Mouse (Mus musculus) embryonic facial prominence, embryonic 11.5 days (tissue): ENCODE data around the gene Syndig1. TPM values are rescaled to one million over a fixed set of nuclear protein-coding genes. Genes with fewer than 3 reads are reported as not detected.

Experiments used
- ATAC-seq: fragments of 200-750 bp; cut with Nextera tagmentation; replicated peaks from 2 replicates; pipeline ENCODE4 v1.8.0; 2017; ENCODE audit warnings: low read depth; ENCODE audit not compliant: insufficient number of reproducible peaks, low FRiP score, low TSS enrichment
- DNase-seq: peaks from one replicate; pipeline ENCODE4 v3.0.0-alpha.2; 2015; ENCODE audit warnings: low spot score
- H3K27ac ChIP-seq: fragments of 300-500 bp; sonication (generic); replicated peaks from 2 replicates; pipeline ENCODE4 v1.5.1; 2014; ENCODE audit warnings: mild to moderate bottlenecking, low read depth, low read length, control low read depth
- H3K27me3 ChIP-seq: fragments of 300-500 bp; sonication (generic); 2 replicates; pipeline ENCODE4 v1.6.1; 2014; ENCODE audit warnings: mild to moderate bottlenecking, low read length, moderate library complexity, mixed read lengths; ENCODE audit not compliant: control insufficient read depth, insufficient read depth
- H3K36me3 ChIP-seq: fragments of 300-500 bp; sonication (generic); replicated peaks from 2 replicates; pipeline ENCODE4 v1.6.1; 2014; ENCODE audit warnings: low read depth, mild to moderate bottlenecking, low read length, moderate library complexity, mixed read lengths; ENCODE audit not compliant: control insufficient read depth, insufficient read depth
- H3K4me1 ChIP-seq: fragments of 300-500 bp; sonication (generic); 2 replicates; pipeline ENCODE4 v1.6.1; 2014; ENCODE audit warnings: low read length, mixed read lengths; ENCODE audit not compliant: control insufficient read depth, insufficient read depth
- H3K4me2 ChIP-seq: fragments of 300-500 bp; sonication (generic); 2 replicates; pipeline ENCODE4 v1.6.1; 2014; ENCODE audit warnings: low read depth, mild to moderate bottlenecking, control low read depth, low read length, moderate library complexity
- H3K4me3 ChIP-seq: fragments of 300-500 bp; sonication (generic); 2 replicates; pipeline ENCODE4 v1.5.1; 2014; ENCODE audit warnings: low read depth, low read length, control low read depth
- H3K9ac ChIP-seq: fragments of 300-500 bp; sonication (generic); replicated peaks from 2 replicates; pipeline ENCODE4 v1.6.1; 2014; ENCODE audit warnings: mild to moderate bottlenecking, control low read depth, low read length
- H3K9me3 ChIP-seq: fragments of 300-500 bp; sonication (generic); replicated peaks from 2 replicates; pipeline ENCODE4 v1.6.1; 2016; ENCODE audit warnings: mild to moderate bottlenecking, low read length, inconsistent platforms, mixed read lengths; ENCODE audit not compliant: control insufficient read depth
- WGBS: fragments of 180-500 bp; shearing (Covaris S2); extraction: QIAGEN DNeasy Blood & Tissue Kit; methylation state at CpG from one replicate; pipeline ENCODE4 v1.1.7; 2014; 5-methylcytosine and 5-hydroxymethylcytosine counted together
- polyA plus RNA-seq: library from polyadenylated mRNA; unstranded; fragments of >200 nt; fragmentation: Nextera tagmentation; extraction: Ambion mirVana; gene quantifications from 2 replicates; pipeline ENCODE4 v1.2.1, GENCODE M21; 2014

Syndig1 gene
- polyA plus RNA-seq, 1 experiment from 2014 or later = 4.1 TPM

- Histone ChIP-seq H3K4me2 (peak overlapping the region; percentile 89), H3K36me3 (no peaks in the 10 kb centered on the region), H3K9me3 (no peaks in the 10 kb centered on the region), H3K9ac (peak overlapping the region; percentile 54), H3K27ac (no peak overlapping the region), H3K27me3 (peaks cover 19% of the 10 kb centered on the region), H3K4me1 (no peaks in the 10 kb centered on the region), H3K4me3 (peak overlapping the region; percentile 42)
- ATAC-seq (peak; percentile 47), DNase-seq (peak; percentile 10)
- 1% methylated on average over 26 of the region's 26 CpGs for WGBS
Observed at GRCm38 (mm10) chr2:149829955-149830535, 1.0 kb downstream of the Syndig1 start.

GRCm38 (mm10) chr2:149830536-149831458 is 1.8 kb downstream of the Syndig1 start, which contains the start of gene C530025M09Rik:
TSS of gene C530025M09Rik (minus strand) at chr2:149831213.
- Histone ChIP-seq H3K36me3 (no peaks in the 10 kb centered on the region), H3K27ac (no peak within 1 kb of the TSS), H3K9ac (peak within 1 kb of the TSS; percentile 54), H3K9me3 (no peaks in the 10 kb centered on the region), H3K4me1 (no peaks in the 10 kb centered on the region), H3K4me3 (peak within 1 kb of the TSS; percentile 42), H3K4me2 (peak within 1 kb of the TSS; percentile 89), H3K27me3 (peaks cover 19% of the 10 kb centered on the region)
- under 1% methylated on average over 64 of the region's 82 CpGs for WGBS
- ATAC-seq (peak; percentile 92), DNase-seq (peak; percentile 69)

GRCm38 (mm10) chr2:149831459-149832245 is 2.6 kb downstream of the Syndig1 start:
- Histone ChIP-seq H3K4me2 (peak overlapping the region; percentile 89), H3K27me3 (peaks cover 19% of the 10 kb centered on the region), H3K27ac (no peak overlapping the region), H3K9me3 (no peaks in the 10 kb centered on the region), H3K36me3 (no peaks in the 10 kb centered on the region), H3K4me3 (peak overlapping the region; percentile 42), H3K4me1 (no peaks in the 10 kb centered on the region), H3K9ac (peak overlapping the region; percentile 54)
- WGBS = 3% methylated on average over 29 of the region's 29 CpGs
- DNase-seq (peak; percentile 9), ATAC-seq (no peak)

GRCm38 (mm10) chr2:149832301-149832700 is 3.3 kb downstream of the Syndig1 start:
- no peak overlapping the region; the same call in 1 of the 2 replicates for H3K4me2 ChIP-seq
- H3K4me3 ChIP-seq = no peak overlapping the region
- DNase-seq (no peak), ATAC-seq (no peak)
- H3K27ac ChIP-seq = no peak overlapping the region
- H3K36me3 ChIP-seq = no peaks in the 10 kb centered on the region
- H3K9me3 ChIP-seq = no peaks in the 10 kb centered on the region
- 9% methylated on average over 5 of the region's 5 CpGs for WGBS
- no peak overlapping the region for H3K9ac ChIP-seq
- no peaks in the 10 kb centered on the region for H3K4me1 ChIP-seq
- H3K27me3 ChIP-seq = peaks cover 19% of the 10 kb centered on the region

- ATAC-seq (no peak), DNase-seq (no peak)
- Histone ChIP-seq H3K36me3 (no peaks in the 10 kb centered on the region), H3K9me3 (no peaks in the 10 kb centered on the region), H3K4me1 (no peaks in the 10 kb centered on the region), H3K27ac (no peak overlapping the region), H3K27me3 (peaks cover 15% of the 10 kb centered on the region), H3K4me3 (no peak overlapping the region), H3K4me2 (no peak overlapping the region), H3K9ac (no peak overlapping the region)
- 90% methylated on average over 1 of the region's 1 CpGs for WGBS
Observed at GRCm38 (mm10) chr2:149835091-149835490, 6.1 kb downstream of the Syndig1 start.

GRCm38 (mm10) chr2:149836471-149837135 is 7.6 kb downstream of the Syndig1 start:
- Histone ChIP-seq H3K27ac (no peak overlapping the region), H3K36me3 (no peaks in the 10 kb centered on the region), H3K4me3 (no peak overlapping the region), H3K9ac (no peak overlapping the region), H3K4me2 (no peak overlapping the region), H3K27me3 (peaks cover 10% of the 10 kb centered on the region), H3K9me3 (no peaks in the 10 kb centered on the region), H3K4me1 (no peaks in the 10 kb centered on the region)
- DNase-seq = no peak
- 83% methylated on average over 2 of the region's 2 CpGs for WGBS
- ATAC-seq = no peak

GRCm38 (mm10) chr2:149839666-149840065 is 10.7 kb downstream of the Syndig1 start:
- WGBS = 89% methylated on average over 2 of the region's 2 CpGs
- no peak overlapping the region for H3K27ac ChIP-seq
- no peaks in the 10 kb centered on the region for H3K4me1 ChIP-seq

More at GRCm38 (mm10) chr2:149839666-149840065, 10.7 kb downstream of the Syndig1 start:
- H3K4me2 ChIP-seq = no peak overlapping the region
- DNase-seq = no peak
- no peaks in the 10 kb centered on the region for H3K9me3 ChIP-seq
- no peak for ATAC-seq
- no peak overlapping the region for H3K4me3 ChIP-seq
- no peaks in the 10 kb centered on the region for H3K27me3 ChIP-seq
- H3K9ac ChIP-seq = no peak overlapping the region
- no peaks in the 10 kb centered on the region for H3K36me3 ChIP-seq
